Mouse (Mus musculus): ENCODE data around the gene Taar3. TPM values are rescaled to one million over a fixed set of nuclear protein-coding genes. Genes with fewer than 3 reads are reported as not detected.

Gene Taar3
- polyA plus RNA-seq, 1 experiment = not detected

GRCm38 (mm10) chr10:23951714-23952113 is 2.4 kb downstream of the Taar3 start:
- H3K4me1 ChIP-seq (ENCODE audit: control insufficient read depth) = no peaks in the 10 kb centered on the region
- TF ChIP-seq TAL1 (IDR thresholded peaks at IDR 0.05; ENCODE audit: low read length) (no peak), GATA1 (IDR thresholded peaks at IDR 0.05; ENCODE audit: low read length) (no peak)
- no peaks in the 10 kb centered on the region for H3K27me3 ChIP-seq (ENCODE audit: control insufficient read depth)
- no peaks in the 10 kb centered on the region for H3K36me3 ChIP-seq (ENCODE audit: control insufficient read depth)
- no peak overlapping the region for H3K4me3 ChIP-seq (replicated peaks)
- H3K9me3 ChIP-seq (ENCODE audit: control insufficient read depth, low read length) = no peaks in the 10 kb centered on the region

GRCm38 (mm10) chr10:23959071-23959470 is 9.7 kb downstream of the Taar3 start:
- Histone ChIP-seq H3K27me3 (ENCODE audit: control insufficient read depth) (no peaks in the 10 kb centered on the region), H3K36me3 (ENCODE audit: control insufficient read depth) (no peaks in the 10 kb centered on the region)

GRCm38 (mm10) chr10:23960444-23960915 is 11.1 kb downstream of the Taar3 start, which contains the start of gene Taar4:
Gene Taar4 (plus strand): TSS chr10:23960494.
- no peaks in the 10 kb centered on the region for H3K36me3 ChIP-seq (ENCODE audit: control insufficient read depth)
- H3K4me1 ChIP-seq (ENCODE audit: control insufficient read depth) = no peaks in the 10 kb centered on the region
- no peak within 1 kb of the TSS for H3K4me3 ChIP-seq (replicated peaks)
- no peaks in the 10 kb centered on the region for H3K27me3 ChIP-seq (ENCODE audit: control insufficient read depth)
- TF ChIP-seq TAL1 (IDR thresholded peaks at IDR 0.05; ENCODE audit: low read length) = no peak
- no peak for TF ChIP-seq GATA1 (IDR thresholded peaks at IDR 0.05; ENCODE audit: low read length)
- H3K9me3 ChIP-seq (ENCODE audit: control insufficient read depth, low read length) = no peaks in the 10 kb centered on the region

More at GRCm38 (mm10) chr10:23959071-23959470, 9.7 kb downstream of the Taar3 start:
- Histone ChIP-seq H3K4me1 (ENCODE audit: control insufficient read depth) (no peaks in the 10 kb centered on the region), H3K4me3 (replicated peaks) (no peak overlapping the region), H3K9me3 (ENCODE audit: control insufficient read depth, low read length) (no peaks in the 10 kb centered on the region)
- no peak for TF ChIP-seq GATA1 (IDR thresholded peaks at IDR 0.05; ENCODE audit: low read length)
- TF ChIP-seq TAL1 (IDR thresholded peaks at IDR 0.05; ENCODE audit: low read length) = no peak

GRCm38 (mm10) chr10:23963444-23963843 is 14.1 kb downstream of the Taar3 start:
- no peaks in the 10 kb centered on the region for H3K27me3 ChIP-seq (ENCODE audit: control insufficient read depth)
- H3K4me3 ChIP-seq (replicated peaks) = no peak overlapping the region
- no peaks in the 10 kb centered on the region for H3K4me1 ChIP-seq (ENCODE audit: control insufficient read depth)
- H3K36me3 ChIP-seq (ENCODE audit: control insufficient read depth) = no peaks in the 10 kb centered on the region
- TF ChIP-seq TAL1 (IDR thresholded peaks at IDR 0.05; ENCODE audit: low read length) = no peak
- TF ChIP-seq GATA1 (IDR thresholded peaks at IDR 0.05; ENCODE audit: low read length) = no peak
- no peaks in the 10 kb centered on the region for H3K9me3 ChIP-seq (ENCODE audit: control insufficient read depth, low read length)

- Histone ChIP-seq H3K27me3 (ENCODE audit: control insufficient read depth) (no peaks in the 10 kb centered on the region), H3K4me3 (replicated peaks) (no peak overlapping the region), H3K36me3 (ENCODE audit: control insufficient read depth) (no peaks in the 10 kb centered on the region), H3K9me3 (ENCODE audit: control insufficient read depth, low read length) (no peaks in the 10 kb centered on the region), H3K4me1 (ENCODE audit: control insufficient read depth) (no peaks in the 10 kb centered on the region)
- TF ChIP-seq GATA1 (IDR thresholded peaks at IDR 0.05; ENCODE audit: low read length) (no peak), TAL1 (IDR thresholded peaks at IDR 0.05; ENCODE audit: low read length) (no peak)
These were observed 15.7 kb downstream of the Taar3 start for GRCm38 (mm10) chr10:23964921-23965610.

GRCm38 (mm10) chr10:23970656-23971165 is 21.4 kb downstream of the Taar3 start, which contains the start of gene Taar5:
Gene Taar5 (plus strand): TSS chr10:23970706.
- Histone ChIP-seq H3K36me3 (ENCODE audit: control insufficient read depth) (no peaks in the 10 kb centered on the region), H3K4me3 (replicated peaks) (no peak within 1 kb of the TSS), H3K9me3 (ENCODE audit: control insufficient read depth, low read length) (no peaks in the 10 kb centered on the region), H3K27me3 (ENCODE audit: control insufficient read depth) (no peaks in the 10 kb centered on the region), H3K4me1 (ENCODE audit: control insufficient read depth) (no peaks in the 10 kb centered on the region)
- TF ChIP-seq TAL1 (IDR thresholded peaks at IDR 0.05; ENCODE audit: low read length) (no peak), GATA1 (IDR thresholded peaks at IDR 0.05; ENCODE audit: low read length) (no peak)

GRCm38 (mm10) chr10:23971256-23971655 is 21.9 kb downstream of the Taar3 start:
- TF ChIP-seq TAL1 (IDR thresholded peaks at IDR 0.05; ENCODE audit: low read length) (no peak), GATA1 (IDR thresholded peaks at IDR 0.05; ENCODE audit: low read length) (no peak)
- H3K36me3 ChIP-seq (ENCODE audit: control insufficient read depth) = no peaks in the 10 kb centered on the region
- no peaks in the 10 kb centered on the region for H3K27me3 ChIP-seq (ENCODE audit: control insufficient read depth)
- H3K4me3 ChIP-seq (replicated peaks) = no peak overlapping the region
- no peaks in the 10 kb centered on the region for H3K4me1 ChIP-seq (ENCODE audit: control insufficient read depth)
- no peaks in the 10 kb centered on the region for H3K9me3 ChIP-seq (ENCODE audit: control insufficient read depth, low read length)

GRCm38 (mm10) chr10:23977958-23978357 is 28.6 kb downstream of the Taar3 start:
- H3K27me3 ChIP-seq (ENCODE audit: control insufficient read depth) = no peaks in the 10 kb centered on the region
- H3K36me3 ChIP-seq (ENCODE audit: control insufficient read depth) = no peaks in the 10 kb centered on the region
- H3K9me3 ChIP-seq (ENCODE audit: control insufficient read depth, low read length) = no peaks in the 10 kb centered on the region
- no peak overlapping the region for H3K4me3 ChIP-seq (replicated peaks)
- no peak for TF ChIP-seq GATA1 (IDR thresholded peaks at IDR 0.05; ENCODE audit: low read length)
- TF ChIP-seq TAL1 (IDR thresholded peaks at IDR 0.05; ENCODE audit: low read length) = no peak
- peaks cover 2% of the 10 kb centered on the region for H3K4me1 ChIP-seq (ENCODE audit: control insufficient read depth)

- Histone ChIP-seq H3K4me3 (replicated peaks) (no peak overlapping the region), H3K9me3 (ENCODE audit: control insufficient read depth, low read length) (no peaks in the 10 kb centered on the region), H3K27me3 (ENCODE audit: control insufficient read depth) (no peaks in the 10 kb centered on the region), H3K36me3 (ENCODE audit: control insufficient read depth) (no peaks in the 10 kb centered on the region), H3K4me1 (ENCODE audit: control insufficient read depth) (peaks cover 2% of the 10 kb centered on the region)
- TF ChIP-seq GATA1 (IDR thresholded peaks at IDR 0.05; ENCODE audit: low read length) = no peak
- TF ChIP-seq TAL1 (IDR thresholded peaks at IDR 0.05; ENCODE audit: low read length) = no peak
These were observed 29.7 kb downstream of the Taar3 start for GRCm38 (mm10) chr10:23978901-23979705.
